Mouse (Mus musculus) CH12.LX (cell line): ENCODE data around the gene Brf1. TPM values are rescaled to one million over a fixed set of nuclear protein-coding genes. Genes with fewer than 3 reads are reported as not detected.

Source experiments
- DNase-seq: peaks from one replicate; pipeline ENCODE4 v3.0.0-alpha.2; 2013; ENCODE audit errors: extremely low read depth
- H3K27ac ChIP-seq: 2 replicates; pipeline ENCODE4 v1.5.1; 2012; ENCODE audit warnings: low read depth, mild to moderate bottlenecking, control low read depth, moderate library complexity; ENCODE audit not compliant: insufficient read depth
- H3K27me3 ChIP-seq: replicated peaks from 2 replicates; pipeline ENCODE3; 2012; ENCODE audit warnings: inconsistent platforms
- H3K36me3 ChIP-seq, 2 experiments: replicated peaks in 1 of 2; 2 replicates each; pipeline versions ENCODE3 to v1.6.1; 2012; ENCODE audit warnings: inconsistent platforms in 1 of 2, low read length in 1 of 2, mild to moderate bottlenecking in 1 of 2, mixed read lengths in 1 of 2, moderate library complexity in 1 of 2; ENCODE audit not compliant: control insufficient read depth in 1 of 2, insufficient read depth in 1 of 2
- H3K4me1 ChIP-seq, 2 experiments: 2 replicates each; pipeline ENCODE4 v1.6.1; 2012; ENCODE audit warnings: inconsistent platforms in 1 of 2, moderate library complexity in 1 of 2; ENCODE audit not compliant: insufficient read depth in 2 of 2, control insufficient read depth in 1 of 2
- H3K4me2 ChIP-seq: 2 replicates; pipeline ENCODE4 v1.6.1; 2012; ENCODE audit warnings: low read depth, mild to moderate bottlenecking, control low read depth; ENCODE audit not compliant: poor library complexity, insufficient read depth, severe bottlenecking
- H3K4me3 ChIP-seq, 3 experiments: fragments of 150-350 bp in 1 of 3; sonication (generic) in 1 of 3; replicated peaks in 1 of 3; 2 replicates each; pipeline versions ENCODE3 to v1.5.1; 2011 to 2012; ENCODE audit warnings: low read depth in 2 of 3, low read length in 2 of 3, mild to moderate bottlenecking in 2 of 3, moderate library complexity in 2 of 3, control low read depth in 1 of 3, improper control_type of control experiment in 1 of 3, inconsistent platforms in 1 of 3, mixed read lengths in 1 of 3; ENCODE audit not compliant: poor library complexity in 1 of 3
- H3K79me2 ChIP-seq: replicated peaks from 2 replicates; pipeline ENCODE4 v1.6.1; 2012; ENCODE audit warnings: mild to moderate bottlenecking, moderate library complexity; ENCODE audit not compliant: control insufficient read depth, poor library complexity, insufficient read depth, severe bottlenecking; ENCODE audit errors: extremely low read depth
- H3K9ac ChIP-seq: 2 replicates; pipeline ENCODE4 v1.6.1; 2012; ENCODE audit warnings: low read depth, mild to moderate bottlenecking, control low read depth, moderate library complexity; ENCODE audit not compliant: insufficient read depth
- H3K9me3 ChIP-seq: replicated peaks from 2 replicates; pipeline ENCODE3; 2012; ENCODE audit warnings: low read length, inconsistent platforms, mixed read lengths
- BHLHE40 ChIP-seq: IDR thresholded peaks from 2 replicates; pipeline ENCODE4 v1.6.1; 2011; ENCODE audit warnings: mild to moderate bottlenecking, low read depth, low read length, improper control_type of control experiment
- CHD1 ChIP-seq: IDR thresholded peaks from 2 replicates; pipeline ENCODE4 v1.6.1; 2012; ENCODE audit warnings: low read depth, low read length, improper control_type of control experiment, inconsistent platforms
- E2F4 ChIP-seq: IDR thresholded peaks from 2 replicates; pipeline ENCODE4 v1.6.1; 2011; ENCODE audit warnings: low read depth, low read length, improper control_type of control experiment; ENCODE audit not compliant: insufficient replicate concordance
- ELF1 ChIP-seq: IDR thresholded peaks from 2 replicates; pipeline ENCODE4 v1.6.1; 2014; ENCODE audit warnings: low read depth, mild to moderate bottlenecking, inconsistent platforms, low read length, improper control_type of control experiment
- EP300 ChIP-seq: IDR thresholded peaks from 2 replicates; pipeline ENCODE4 v1.6.1; 2011; ENCODE audit warnings: low read length, improper control_type of control experiment
- ETS1 ChIP-seq: conservative IDR thresholded peaks from 2 replicates; pipeline ENCODE4 v1.6.1; 2012; ENCODE audit warnings: low read depth, mild to moderate bottlenecking, inconsistent platforms, low read length, improper control_type of control experiment, moderate library complexity
- HCFC1 ChIP-seq: IDR thresholded peaks from 2 replicates; pipeline ENCODE4 v1.6.1; 2012; ENCODE audit warnings: low read depth, mild to moderate bottlenecking, inconsistent platforms, low read length, improper control_type of control experiment
- IRF4 ChIP-seq: IDR thresholded peaks from 2 replicates; pipeline ENCODE4 v1.6.1; 2014; ENCODE audit warnings: low read depth, mild to moderate bottlenecking, inconsistent platforms, low read length, improper control_type of control experiment
- JUN ChIP-seq: IDR thresholded peaks from 2 replicates; pipeline ENCODE4 v1.6.1; 2011; ENCODE audit warnings: low read depth, mild to moderate bottlenecking, low read length, improper control_type of control experiment, moderate library complexity; ENCODE audit not compliant: insufficient read depth
- JUND ChIP-seq: conservative IDR thresholded peaks from 2 replicates; pipeline ENCODE4 v1.6.1; 2011; ENCODE audit warnings: low read depth, low read length, improper control_type of control experiment
- MAFK ChIP-seq: IDR thresholded peaks from 2 replicates; pipeline ENCODE4 v1.6.1; 2011; ENCODE audit warnings: low read length, improper control_type of control experiment; ENCODE audit not compliant: insufficient replicate concordance
- MEF2A ChIP-seq: IDR thresholded peaks from 2 replicates; pipeline ENCODE4 v1.6.1; 2014; ENCODE audit warnings: low read depth, mild to moderate bottlenecking, inconsistent platforms, low read length, improper control_type of control experiment, borderline replicate concordance
- MXI1 ChIP-seq: IDR thresholded peaks from 2 replicates; pipeline ENCODE4 v1.6.1; 2011; ENCODE audit warnings: mild to moderate bottlenecking, low read depth, low read length, improper control_type of control experiment
- POLR2AphosphoS2 ChIP-seq: IDR thresholded peaks from 2 replicates; pipeline ENCODE4 v1.6.1; 2011; ENCODE audit warnings: low read depth, low read length, improper control_type of control experiment
- RCOR1 ChIP-seq: conservative IDR thresholded peaks from 2 replicates; pipeline ENCODE4 v1.6.1; 2012; ENCODE audit warnings: low read depth, mild to moderate bottlenecking, inconsistent platforms, low read length, improper control_type of control experiment
- SIN3A ChIP-seq: IDR thresholded peaks from 2 replicates; pipeline ENCODE4 v1.6.1; 2012; ENCODE audit warnings: low read length, improper control_type of control experiment, inconsistent platforms
- SMC3 ChIP-seq: IDR thresholded peaks from 2 replicates; pipeline ENCODE4 v1.6.1; 2011; ENCODE audit warnings: low read depth, low read length, improper control_type of control experiment
- UBTF ChIP-seq: IDR thresholded peaks from 2 replicates; pipeline ENCODE4 v1.6.1; 2012; ENCODE audit warnings: low read depth, mild to moderate bottlenecking, inconsistent platforms, low read length, improper control_type of control experiment, moderate library complexity
- USF1 ChIP-seq: IDR thresholded peaks from 2 replicates; pipeline ENCODE4 v1.6.1; 2014; ENCODE audit warnings: low read depth, mild to moderate bottlenecking, inconsistent platforms, low read length, improper control_type of control experiment
- ZC3H11A ChIP-seq: IDR thresholded peaks from 2 replicates; pipeline ENCODE4 v1.6.1; 2012; ENCODE audit warnings: low read depth, mild to moderate bottlenecking, inconsistent platforms, low read length, improper control_type of control experiment
- ZKSCAN1 ChIP-seq: IDR thresholded peaks from 2 replicates; pipeline ENCODE4 v1.6.1; 2012; ENCODE audit warnings: low read depth, inconsistent platforms, low read length, improper control_type of control experiment, borderline replicate concordance
- ZMIZ1 ChIP-seq: IDR thresholded peaks from 2 replicates; pipeline ENCODE4 v1.6.1; 2012; ENCODE audit warnings: low read depth, mild to moderate bottlenecking, inconsistent platforms, low read length, improper control_type of control experiment
- ZNF384 ChIP-seq: IDR thresholded peaks from 2 replicates; pipeline ENCODE4 v1.6.1; 2012; ENCODE audit warnings: low read depth, low read length, improper control_type of control experiment, inconsistent platforms
- dilution Hi-C: fragments of 300-500 bp; cut with MboI; formaldehyde crosslinking; loops from 2 replicates; pipeline ENCODE4 v1.14.3; 2020; ENCODE audit warnings: low sequenced_read_pairs; ENCODE audit not compliant: extremely low pct_unique_long_range_greater_than_20kb, extremely low pct_ligation_motif_present
- in situ Hi-C: fragments of 300-500 bp; cut with MboI; formaldehyde crosslinking; loops from 3 replicates; pipeline ENCODE4 v1.14.3; 2019; ENCODE audit warnings: low sequenced_read_pairs, low pct_ligation_motif_present, low pct_unique_long_range_greater_than_20kb, mixed read lengths
- polyA plus RNA-seq: library from polyadenylated mRNA; unstranded; fragments of >175 nt; gene quantifications from 2 replicates; pipeline ENCODE4 v1.2.1, GENCODE M21; 2012; ENCODE audit warnings: low read depth; ENCODE audit not compliant: insufficient read length
- total RNA-seq, 2 experiments: library from RNA; depleted of rRNA; stranded (reverse); fragments of 300-350 nt in 1 of 2; fragments of >200 nt in 1 of 2; gene quantifications; 2 replicates each; pipeline ENCODE4 v1.2.3; 2012 to 2014

Gene Brf1
- total and polyA plus RNA-seq, 3 experiments: 15.9 to 31.2 (median 29.6) TPM

GRCm38 (mm10) chr12:113002667-113003066, 2.2 kb upstream of the Brf1 start (continued):
- no peak for TF ChIP-seq MEF2A
- no peak for TF ChIP-seq ZMIZ1
- no peak for TF ChIP-seq BHLHE40
- TF ChIP-seq ELF1: no peak
- TF ChIP-seq MAFK: no peak
- no peak for TF ChIP-seq UBTF
- peak; percentile 89 for TF ChIP-seq ZNF384
- no peak for TF ChIP-seq E2F4
- no peak for TF ChIP-seq JUND
- TF ChIP-seq IRF4: no peak
- TF ChIP-seq USF1: no peak

DNA sequence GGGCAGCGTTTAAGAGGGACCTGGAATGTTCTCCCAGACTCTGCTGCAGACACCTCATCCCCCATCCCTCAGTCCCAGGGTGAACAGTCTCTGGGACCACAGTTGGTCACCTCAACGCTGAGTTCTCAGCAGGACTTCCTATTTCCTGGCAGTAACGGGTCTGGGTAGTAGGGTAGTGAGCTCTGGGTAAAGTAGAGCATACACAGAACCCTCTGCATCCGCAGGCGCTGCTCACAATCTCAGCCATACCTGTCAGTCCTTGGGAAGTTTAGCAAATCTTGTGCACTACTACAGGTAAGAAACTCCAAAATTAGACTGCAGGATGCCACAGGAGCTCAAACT, 600 bp upstream of the Brf1 start:
- Histone ChIP-seq H3K27ac (no peak overlapping the region), H3K9ac (peak overlapping the region; percentile 58), H3K4me1 (peaks cover 4 to 19% of the 10 kb centered on the region in 2 experiments; a peak in 3 of 4 replicates), H3K36me3 (peaks cover 9 to 19% of the 10 kb centered on the region in 2 experiments), H3K4me2 (peak overlapping the region; percentile 75), H3K4me3 (peak overlapping the region; percentile 59 to 81 (median 77)), H3K27me3 (peaks cover 7% of the 10 kb centered on the region), H3K9me3 (no peaks in the 10 kb centered on the region), H3K79me2 (peaks cover 18% of the 10 kb centered on the region)
- TF ChIP-seq EP300: 0 out of 2 replicates have a peak, but pooled peaks have one; percentile 16
- no peak for TF ChIP-seq ZC3H11A
- dilution Hi-C loops (no loop called here), in situ Hi-C loops (loop anchor here (10.0 kb wide), 2 partner anchors 54 to 84 kb away; no protein-coding TSS in a partner anchor)
- DNase-seq: no peak

- in situ Hi-C loops (loop anchor here (10.0 kb wide), 2 partner anchors 55 to 85 kb away; no protein-coding TSS in a partner anchor), dilution Hi-C loops (no loop called here)
Observed at GRCm38 (mm10) chr12:112999569-113000293, 773 bp downstream of the Brf1 start.

More at GRCm38 (mm10) chr12:112999569-113000293, 773 bp downstream of the Brf1 start:
- no peak for DNase-seq
- H3K27me3 ChIP-seq: peaks cover 7% of the 10 kb centered on the region
- peak overlapping the region; percentile 84 to 94 (median 85) for H3K4me3 ChIP-seq
- H3K27ac ChIP-seq: peak overlapping the region; percentile 42
- peaks cover 23% of the 10 kb centered on the region for H3K79me2 ChIP-seq
- H3K4me2 ChIP-seq: peak overlapping the region; percentile 63
- H3K9ac ChIP-seq: peak overlapping the region; percentile 55
- H3K4me1 ChIP-seq: peaks cover 4 to 22% of the 10 kb centered on the region in 2 experiments; a peak in 3 of 4 replicates
- peaks cover 4% of the 10 kb centered on the region for H3K9me3 ChIP-seq
- 0 out of 2 replicates have a peak, but pooled peaks have one; percentile 2 for TF ChIP-seq SIN3A
- no peak for TF ChIP-seq MXI1
- TF ChIP-seq ZKSCAN1: no peak
- no peak for TF ChIP-seq JUND
- TF ChIP-seq JUN: no peak
- no peak for TF ChIP-seq SMC3
- TF ChIP-seq CHD1: 0 out of 2 replicates have a peak, but pooled peaks have one; percentile 38
- TF ChIP-seq UBTF: 0 out of 2 replicates have a peak, but pooled peaks have one; percentile 74
- TF ChIP-seq HCFC1: no peak
- TF ChIP-seq MEF2A: no peak
- no peak for TF ChIP-seq POLR2AphosphoS2
- no peak for TF ChIP-seq ELF1
- TF ChIP-seq ETS1: no peak
- TF ChIP-seq USF1: no peak
- TF ChIP-seq RCOR1: no peak
- no peak for TF ChIP-seq ZMIZ1
- TF ChIP-seq, all 38 proteins: peak for 3
- H3K36me3 ChIP-seq: peaks cover 13 to 28% of the 10 kb centered on the region in 2 experiments
